Mouse (Mus musculus) olfactory bulb, adult 2 months (tissue): ENCODE results near the gene Rnpepl1. TPM values are rescaled to one million over a fixed set of nuclear protein-coding genes. Genes with fewer than 3 reads are reported as not detected.

Source experiments
- H3K27ac ChIP-seq: fragments of 200-500 bp; 2 replicates; pipeline ENCODE4 v1.5.1; 2012; ENCODE audit warnings: low read depth, low read length; ENCODE audit not compliant: insufficient read depth
- H3K4me1 ChIP-seq: fragments of 200-500 bp; 2 replicates; pipeline ENCODE4 v1.6.1; 2012; ENCODE audit warnings: low read length; ENCODE audit not compliant: control insufficient read depth, insufficient read depth
- H3K4me3 ChIP-seq: fragments of 200-500 bp; 2 replicates; pipeline ENCODE4 v1.5.1; 2012; ENCODE audit warnings: mild to moderate bottlenecking, low read depth, low read length, moderate library complexity; ENCODE audit not compliant: insufficient read depth
- CTCF ChIP-seq: fragments of 200-500 bp; IDR thresholded peaks from 2 replicates; pipeline ENCODE4 v1.5.1; 2012; ENCODE audit warnings: low read depth, mild to moderate bottlenecking, low read length, moderate library complexity; ENCODE audit not compliant: insufficient read depth
- POLR2A ChIP-seq: fragments of 200-500 bp; IDR thresholded peaks from 2 replicates; pipeline ENCODE4 v1.6.1; 2012; ENCODE audit warnings: mild to moderate bottlenecking, low read depth, low read length, moderate library complexity; ENCODE audit not compliant: insufficient read depth
- WGBS: fragments of 180-500 bp; shearing (Covaris S2); methylation state at CpG from one replicate; pipeline ENCODE4 v1.1.7; 2018; 5-methylcytosine and 5-hydroxymethylcytosine counted together
- polyA plus RNA-seq: library from polyadenylated mRNA; stranded (reverse); fragments of >200 nt; gene quantifications from 2 replicates; pipeline ENCODE4 v1.2.4, GENCODE M21; 2012; ENCODE audit warnings: low replicate concordance; ENCODE audit not compliant: missing spikeins, insufficient read depth, insufficient read length

Rnpepl1 gene
- not detected in 2 replicates for polyA plus RNA-seq

- H3K4me3 ChIP-seq = peak within 1 kb of the TSS; percentile 76
- H3K4me1 ChIP-seq = peaks cover 29% of the 10 kb centered on the region
- TF ChIP-seq CTCF (peak; percentile 64; the same call in 1 of the 2 replicates), POLR2A (0 out of 2 replicates have a peak, but pooled peaks have one; percentile 13)
- H3K27ac ChIP-seq = peak within 1 kb of the TSS; percentile 34
- WGBS = under 1% methylated on average over 54 of the region's 57 CpGs
Measured at GRCm38 (mm10) chr1:92910239-92910885, at the start of gene Rnpepl1. TSS of gene Rnpepl1 (plus strand) at chr1:92910783.

GRCm38 (mm10) chr1:92861503-92861902 is 49.1 kb upstream of the Rnpepl1 start:
- Histone ChIP-seq H3K27ac (no peak overlapping the region), H3K4me3 (no peak overlapping the region), H3K4me1 (no peaks in the 10 kb centered on the region)
- TF ChIP-seq POLR2A = no peak
- TF ChIP-seq CTCF = no peak
- WGBS = 56% methylated on average over 6 of the region's 6 CpGs

DNA sequence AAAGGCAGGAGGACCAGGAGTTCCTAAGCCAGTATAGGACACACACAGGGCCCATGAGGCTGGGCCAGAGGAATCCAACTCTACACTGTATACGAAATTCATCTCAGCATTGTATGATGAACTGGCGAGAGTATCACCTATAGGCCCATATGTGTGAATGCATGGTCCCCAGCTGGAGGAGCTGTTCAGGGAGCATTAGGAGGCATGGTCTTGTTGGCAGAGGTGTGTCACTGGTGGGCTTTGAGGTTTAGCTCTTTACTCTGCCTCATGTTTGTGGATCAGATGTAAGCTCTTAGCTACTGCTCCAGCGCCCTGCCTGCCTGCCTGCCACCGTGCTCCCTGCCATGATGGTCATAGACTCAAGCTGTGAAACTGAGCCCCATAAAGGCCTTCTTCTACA is 47.3 kb upstream of the Rnpepl1 start:
- TF ChIP-seq POLR2A = no peak
- no peak for TF ChIP-seq CTCF
- no peak overlapping the region for H3K27ac ChIP-seq
- H3K4me1 ChIP-seq = no peaks in the 10 kb centered on the region
- no peak overlapping the region for H3K4me3 ChIP-seq
- 80% methylated on average over 4 of the region's 4 CpGs for WGBS

- no peak for TF ChIP-seq CTCF
- TF ChIP-seq POLR2A = no peak
Measured at GRCm38 (mm10) chr1:92866170-92866569, 44.4 kb upstream of the Rnpepl1 start.

GRCm38 (mm10) chr1:92869985-92870384 is 40.6 kb upstream of the Rnpepl1 start:
- TF ChIP-seq POLR2A (no peak), CTCF (no peak)
- Histone ChIP-seq H3K27ac (no peak overlapping the region), H3K4me3 (no peak overlapping the region), H3K4me1 (no peaks in the 10 kb centered on the region)
- WGBS = 69% methylated on average over 2 of the region's 2 CpGs

More at GRCm38 (mm10) chr1:92866170-92866569, 44.4 kb upstream of the Rnpepl1 start:
- Histone ChIP-seq H3K4me3 (no peak overlapping the region), H3K4me1 (no peaks in the 10 kb centered on the region), H3K27ac (no peak overlapping the region)
- 59% methylated on average over 2 of the region's 2 CpGs for WGBS

- Histone ChIP-seq H3K4me1 (0 out of 2 replicates have a peak, but pooled peaks cover 6% of the 10 kb centered on the region), H3K4me3 (no peak overlapping the region), H3K27ac (no peak overlapping the region)
- 92% methylated on average over 7 of the region's 7 CpGs for WGBS
- no peak for TF ChIP-seq POLR2A
- no peak for TF ChIP-seq CTCF
Measured at GRCm38 (mm10) chr1:92872666-92873065, 37.9 kb upstream of the Rnpepl1 start.

DNA sequence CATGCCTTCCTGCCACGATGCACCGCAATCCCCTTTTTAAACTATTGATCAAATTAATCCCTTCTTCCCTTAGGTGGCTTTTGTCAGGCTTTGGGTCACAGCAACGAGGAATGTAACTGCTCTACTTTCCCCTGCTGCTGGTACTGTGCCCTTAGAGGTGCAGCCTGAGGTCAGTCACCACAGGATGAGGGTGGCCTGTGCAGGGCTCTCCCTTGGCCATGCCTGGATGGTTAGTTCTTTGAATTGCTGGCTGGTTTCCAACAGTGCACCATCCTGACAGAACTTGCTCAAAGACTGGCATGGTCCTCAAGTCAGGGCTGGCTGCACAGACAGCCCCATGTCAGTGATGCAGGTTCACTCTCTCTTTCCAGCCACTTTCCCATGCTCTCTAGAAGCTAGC is 36.6 kb upstream of the Rnpepl1 start:
- no peak overlapping the region for H3K4me3 ChIP-seq
- WGBS = 69% methylated on average over 3 of the region's 3 CpGs
- H3K4me1 ChIP-seq = 0 out of 2 replicates have a peak, but pooled peaks cover 6% of the 10 kb centered on the region
- TF ChIP-seq CTCF (no peak), POLR2A (no peak)
- H3K27ac ChIP-seq = no peak overlapping the region

- Histone ChIP-seq H3K4me1 (0 out of 2 replicates have a peak, but pooled peaks cover 6% of the 10 kb centered on the region), H3K27ac (no peak overlapping the region), H3K4me3 (no peak overlapping the region)
- 81% methylated on average over 8 of the region's 8 CpGs for WGBS
- no peak for TF ChIP-seq POLR2A
- TF ChIP-seq CTCF = no peak
Measured at GRCm38 (mm10) chr1:92875360-92876111, 35.0 kb upstream of the Rnpepl1 start.

GRCm38 (mm10) chr1:92877431-92877978 is 33.1 kb upstream of the Rnpepl1 start:
- Histone ChIP-seq H3K27ac (no peak overlapping the region), H3K4me1 (0 out of 2 replicates have a peak, but pooled peaks cover 6% of the 10 kb centered on the region), H3K4me3 (no peak overlapping the region)
- WGBS = 72% methylated on average over 12 of the region's 12 CpGs
- TF ChIP-seq POLR2A (no peak), CTCF (no peak)
